Mouse (Mus musculus) bone marrow, adult 2 months (tissue): Measurements from ENCODE around the gene Mief2. TPM values are rescaled to one million over a fixed set of nuclear protein-coding genes. Genes with fewer than 3 reads are reported as not detected.
A peak's percentile ranks its signal among the peaks of the same experiment; 100 is the strongest.

ENCODE experiments used
- H3K27ac ChIP-seq: fragments of 200-500 bp; 2 replicates; pipeline ENCODE4 v1.5.1; 2012; ENCODE audit warnings: low read depth, mild to moderate bottlenecking, control low read depth, inconsistent platforms, low read length; ENCODE audit not compliant: control insufficient read depth, poor library complexity, insufficient read depth
- H3K4me1 ChIP-seq: fragments of 200-500 bp; 2 replicates; pipeline ENCODE4 v1.6.1; 2011; ENCODE audit warnings: low read length; ENCODE audit not compliant: control insufficient read depth, insufficient read depth
- H3K4me3 ChIP-seq: fragments of 200-500 bp; replicated peaks from 2 replicates; pipeline ENCODE3; 2011; ENCODE audit warnings: mild to moderate bottlenecking, low read depth, low read length, control low read depth; ENCODE audit not compliant: control insufficient read depth
- CTCF ChIP-seq: fragments of 200-500 bp; IDR thresholded peaks from 2 replicates; pipeline ENCODE4 v1.5.1; 2011; ENCODE audit warnings: low read length, control low read depth; ENCODE audit not compliant: control insufficient read depth, insufficient read depth
- POLR2A ChIP-seq: fragments of 200-500 bp; IDR thresholded peaks from 2 replicates; pipeline ENCODE4 v1.6.1; 2011; ENCODE audit warnings: low read depth, mild to moderate bottlenecking, control low read depth, low read length, borderline replicate concordance; ENCODE audit not compliant: control insufficient read depth
- WGBS: fragments of 180-500 bp; shearing (Covaris S2); methylation state at CpG from one replicate; pipeline ENCODE4 v1.1.7; 2018; 5-methylcytosine and 5-hydroxymethylcytosine counted together
- polyA plus RNA-seq: library from polyadenylated mRNA; stranded (reverse); fragments of >200 nt; gene quantifications from 2 replicates; pipeline ENCODE4 v1.2.4, GENCODE M21; 2011; ENCODE audit warnings: low replicate concordance; ENCODE audit not compliant: missing spikeins, insufficient read depth, insufficient read length

Gene Mief2
- polyA plus RNA-seq, 1 experiment = 11.7 TPM

DNA sequence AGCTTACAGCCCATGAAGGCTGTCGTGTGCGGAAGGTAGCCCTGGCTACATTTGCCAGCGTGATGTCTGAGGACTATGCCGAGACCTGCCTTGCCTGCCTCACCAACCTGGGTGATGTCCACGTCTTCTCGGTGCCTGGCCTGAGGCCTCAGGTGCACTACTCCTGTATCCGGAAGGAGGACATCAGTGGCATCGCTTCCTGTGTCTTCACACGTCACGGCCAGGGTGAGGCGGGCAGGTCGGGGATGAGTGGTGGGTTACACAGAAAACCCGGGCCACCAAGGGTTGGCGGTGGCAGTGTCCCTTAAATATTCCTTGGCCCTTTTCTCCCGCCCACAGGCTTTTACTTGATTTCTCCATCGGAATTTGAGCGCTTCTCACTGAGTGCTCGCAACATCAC, 16.2 kb upstream of the Mief2 start:
- Histone ChIP-seq H3K4me1 (no peaks in the 10 kb centered on the region), H3K27ac (no peak overlapping the region), H3K4me3 (no peak overlapping the region)
- TF ChIP-seq CTCF (no peak), POLR2A (no peak)
- 88% methylated on average over 18 of the region's 18 CpGs for WGBS

DNA sequence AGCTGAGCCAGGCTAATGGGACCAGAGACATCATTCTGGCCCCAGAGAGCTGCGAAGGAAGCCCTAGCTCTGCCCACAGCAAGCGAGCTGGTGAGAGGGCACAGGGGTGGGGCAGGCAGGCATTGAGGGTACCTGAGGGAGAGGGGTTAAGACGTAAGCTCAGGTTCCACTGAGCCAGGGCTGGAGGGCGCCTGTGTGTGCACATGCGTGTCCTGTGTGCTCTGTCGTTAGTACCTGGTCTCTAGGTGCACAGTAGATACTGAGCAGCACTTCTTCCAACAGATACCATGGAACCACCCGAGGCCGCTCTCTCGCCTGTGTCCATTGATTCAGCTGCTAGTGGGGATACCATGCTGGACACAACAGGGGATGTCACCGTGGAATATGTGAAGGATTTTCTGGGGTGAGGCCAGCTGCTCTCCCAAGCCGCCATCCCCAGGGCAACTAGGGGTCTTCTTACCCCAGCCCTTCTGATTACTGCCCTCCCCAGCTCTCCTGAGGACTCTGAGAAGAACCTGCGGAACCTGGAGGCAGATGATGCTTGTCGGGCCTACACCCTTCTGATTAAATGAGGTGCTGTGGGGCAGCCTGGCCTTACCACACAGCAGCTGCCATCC, 15.5 kb upstream of the Mief2 start:
- Histone ChIP-seq H3K27ac (no peak overlapping the region), H3K4me1 (no peaks in the 10 kb centered on the region), H3K4me3 (no peak overlapping the region)
- TF ChIP-seq POLR2A = no peak
- TF ChIP-seq CTCF = no peak
- WGBS = 91% methylated on average over 13 of the region's 13 CpGs

DNA sequence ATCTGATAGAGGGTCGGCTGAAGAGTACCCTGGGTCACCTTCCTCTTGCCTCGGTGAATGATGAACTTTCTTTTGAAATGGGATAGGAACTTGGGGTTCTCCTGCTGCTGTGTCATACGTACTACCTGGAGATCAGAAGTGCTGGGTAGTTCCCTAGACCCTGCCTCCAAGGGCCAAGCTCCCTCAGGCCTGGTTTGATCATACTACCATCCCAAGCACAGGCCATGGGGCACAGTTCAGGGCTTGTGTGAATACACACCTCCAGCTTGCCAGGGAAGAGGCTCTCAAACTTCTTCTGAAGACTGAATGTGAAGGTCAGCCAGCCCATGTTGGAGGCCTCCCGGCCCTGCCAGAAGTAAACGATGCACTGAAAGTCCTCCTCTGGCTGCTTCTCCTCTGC, 12.4 kb upstream of the Mief2 start:
- TF ChIP-seq CTCF (no peak), POLR2A (no peak)
- Histone ChIP-seq H3K4me1 (no peaks in the 10 kb centered on the region; the same call in 1 of the 2 replicates), H3K4me3 (no peak overlapping the region), H3K27ac (no peak overlapping the region)
- WGBS = 88% methylated on average over 5 of the region's 5 CpGs

DNA sequence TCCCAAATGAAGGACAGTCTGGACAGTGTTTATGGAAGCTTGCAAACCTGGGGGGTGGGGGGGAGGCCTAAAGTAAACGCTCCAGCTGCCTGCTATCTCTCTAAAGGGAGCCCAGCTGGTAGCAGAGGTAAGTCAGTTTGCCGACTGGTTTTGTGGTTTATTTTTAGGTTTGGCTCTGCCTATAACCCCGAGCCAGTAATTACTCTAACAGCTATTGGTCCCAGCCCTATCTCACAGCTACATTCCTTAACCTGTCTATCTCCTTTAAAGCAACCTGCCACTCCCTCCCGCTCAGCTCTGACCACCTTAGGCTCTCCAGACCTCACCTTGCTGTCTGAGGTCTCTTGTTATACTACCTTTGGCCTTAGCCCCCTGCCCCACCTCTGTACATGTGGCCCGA, 8.9 kb upstream of the Mief2 start:
- no peak for TF ChIP-seq POLR2A
- TF ChIP-seq CTCF = no peak
- no peaks in the 10 kb centered on the region; the same call in 1 of the 2 replicates for H3K4me1 ChIP-seq
- 59% methylated on average over 5 of the region's 5 CpGs for WGBS
- no peak overlapping the region for H3K4me3 ChIP-seq
- H3K27ac ChIP-seq = no peak overlapping the region

DNA sequence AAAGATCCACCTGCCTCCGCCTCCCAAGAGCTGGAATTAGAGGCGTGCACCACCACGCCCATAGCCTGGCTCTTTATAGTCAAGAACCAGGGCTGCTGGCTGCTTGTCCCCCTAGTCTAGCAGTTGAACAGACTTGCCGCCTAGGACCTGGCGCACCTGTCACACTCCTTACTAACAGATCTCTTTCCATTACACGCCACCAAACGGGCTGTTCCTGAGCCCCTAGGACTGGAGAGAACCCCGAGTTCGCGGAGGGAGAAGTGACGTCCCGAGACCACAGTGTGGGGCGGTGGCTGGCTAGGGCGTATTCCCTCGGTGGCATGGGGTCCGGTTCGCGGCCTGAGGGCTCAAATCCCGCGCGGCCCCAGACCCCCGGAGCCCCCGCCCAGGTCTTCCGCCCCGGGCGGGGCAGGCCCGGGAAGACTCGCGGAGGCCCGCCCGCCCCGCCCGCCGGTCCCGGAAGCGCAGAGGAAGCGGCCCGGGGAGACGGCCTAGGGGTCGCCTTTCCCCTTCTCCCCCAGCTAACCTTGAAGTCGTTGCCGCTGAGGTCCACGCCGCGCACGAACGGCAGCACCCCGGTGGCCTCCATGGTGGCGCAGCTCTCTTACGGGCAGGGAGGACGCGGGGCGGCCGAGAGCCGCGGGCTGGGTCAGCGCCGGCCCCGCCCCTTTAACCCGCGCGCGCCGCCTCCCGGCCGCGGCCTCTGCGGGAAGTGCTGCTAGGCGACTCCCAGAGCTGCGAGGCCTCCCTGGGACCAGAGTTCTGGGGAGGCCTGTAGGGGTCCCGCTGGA, 1.4 kb upstream of the Mief2 start, which contains the start of gene Flii:
TSS of gene Flii (minus strand) at position 663 of the 791 bp plus-strand sequence.
- Histone ChIP-seq H3K4me1 (peaks cover 5% of the 10 kb centered on the region; the same call in 1 of the 2 replicates), H3K4me3 (peak within 1 kb of the TSS; percentile 95), H3K27ac (peak within 1 kb of the TSS; percentile 96)
- WGBS = under 1% methylated on average over 71 of the region's 71 CpGs
- TF ChIP-seq CTCF = peak; percentile 49; the same call in 1 of the 2 replicates
- peak; percentile 60; the same call in 1 of the 2 replicates for TF ChIP-seq POLR2A

DNA sequence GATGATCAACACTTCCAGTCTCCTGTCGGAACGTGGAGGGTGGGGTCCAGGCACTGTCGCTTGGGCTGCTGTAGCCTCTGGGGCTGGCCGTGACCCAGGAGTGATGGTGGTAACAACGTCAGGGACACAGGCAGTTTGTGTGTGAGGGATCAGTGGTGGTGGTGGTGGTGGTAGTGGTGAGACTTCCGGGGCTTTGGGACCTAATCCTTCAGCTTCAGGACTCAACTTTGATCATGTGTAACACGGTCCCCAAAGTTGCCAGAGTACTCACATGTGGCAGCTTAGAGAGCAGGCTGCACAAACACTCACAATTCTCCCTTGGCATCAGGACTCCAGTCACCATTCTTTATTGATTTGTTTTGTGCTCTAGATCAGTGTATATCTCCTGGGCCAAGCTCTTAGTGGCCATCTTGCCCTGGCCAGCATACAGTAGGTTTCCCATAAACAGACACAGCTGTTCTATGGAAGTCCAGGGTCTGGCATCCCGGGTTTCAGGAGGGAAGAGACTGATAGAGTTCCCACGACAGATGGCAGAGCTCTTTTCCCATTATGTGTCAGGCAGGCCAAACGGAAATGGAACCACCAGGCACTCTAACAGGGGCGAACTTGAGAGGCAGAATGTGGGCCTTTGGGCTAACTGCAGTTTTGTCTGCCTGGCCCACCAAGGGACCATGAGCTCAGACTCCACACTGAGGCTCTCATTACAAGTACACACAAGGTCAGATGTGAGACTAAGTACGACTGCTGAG, 632 bp upstream of the Mief2 start:
- peak overlapping the region; percentile 95 for H3K4me3 ChIP-seq
- peak overlapping the region; percentile 96 for H3K27ac ChIP-seq
- 4% methylated on average over 12 of the region's 12 CpGs for WGBS
- no peak for TF ChIP-seq CTCF
- TF ChIP-seq POLR2A = no peak
- peaks cover 7% of the 10 kb centered on the region; the same call in 1 of the 2 replicates for H3K4me1 ChIP-seq

DNA sequence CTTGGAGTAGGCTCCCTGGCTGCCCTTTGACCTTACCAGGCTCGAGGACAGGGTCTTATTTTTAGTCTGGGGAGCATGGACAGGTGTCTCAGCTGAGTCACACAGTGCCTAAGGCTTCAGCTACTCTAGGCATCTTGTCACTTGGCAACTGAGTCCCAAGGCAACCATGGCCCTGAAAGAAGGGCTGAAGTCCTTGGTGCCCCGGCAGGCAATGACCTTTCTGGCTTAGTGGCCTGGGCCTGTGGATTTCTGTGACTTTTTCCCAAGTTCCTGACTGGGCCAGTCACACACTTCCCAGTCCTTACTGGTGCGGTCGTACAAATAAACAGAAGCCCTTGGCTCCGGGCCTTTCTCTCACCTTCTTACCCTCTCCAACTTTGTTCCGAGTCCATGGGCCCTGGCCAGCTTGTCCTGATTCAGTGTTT, 1.0 kb downstream of the Mief2 start:
- H3K4me1 ChIP-seq = peaks cover 7% of the 10 kb centered on the region; the same call in 1 of the 2 replicates
- H3K27ac ChIP-seq = 0 out of 2 replicates have a peak overlapping the region, but pooled peaks have one; percentile 9
- 79% methylated on average over 6 of the region's 6 CpGs for WGBS
- TF ChIP-seq POLR2A (no peak), CTCF (no peak)
- no peak overlapping the region for H3K4me3 ChIP-seq

DNA sequence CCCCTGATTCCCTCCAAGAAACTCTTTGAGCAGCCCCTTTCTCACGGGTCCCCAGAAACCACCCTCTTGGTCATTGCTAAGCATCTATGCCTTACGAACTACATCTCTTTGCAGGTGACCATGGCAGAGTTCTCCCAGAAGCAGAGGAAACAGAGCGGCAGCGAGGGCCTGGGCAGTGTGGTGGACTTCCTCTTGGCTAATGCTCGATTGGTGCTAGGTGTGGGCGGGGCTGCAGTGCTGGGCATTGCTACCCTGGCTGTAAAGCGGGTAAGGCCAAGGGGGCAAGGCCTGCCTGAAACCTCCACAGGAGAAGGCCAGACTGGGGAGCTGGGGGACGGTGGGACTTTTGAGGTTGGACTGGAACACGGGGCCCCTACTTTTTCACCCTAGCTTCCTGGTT, 2.0 kb downstream of the Mief2 start:
- peak overlapping the region; percentile 39 for H3K27ac ChIP-seq
- no peak overlapping the region for H3K4me3 ChIP-seq
- 64% methylated on average over 9 of the region's 9 CpGs for WGBS
- peaks cover 7% of the 10 kb centered on the region; the same call in 1 of the 2 replicates for H3K4me1 ChIP-seq
- TF ChIP-seq POLR2A = no peak
